Mouse (Mus musculus) testis, adult 2 months (tissue): Measurements from ENCODE around the gene Btbd16.

ENCODE experiments used
- CTCF ChIP-seq: fragments of 200-500 bp; IDR thresholded peaks from 2 replicates; pipeline ENCODE4 v1.5.1; 2012; ENCODE audit warnings: low read depth, mild to moderate bottlenecking, inconsistent platforms, low read length, moderate library complexity; ENCODE audit not compliant: control insufficient read depth, insufficient read depth, insufficient replicate concordance
- POLR2A ChIP-seq: fragments of 200-500 bp; IDR thresholded peaks from 2 replicates; pipeline ENCODE4 v1.6.1; 2012; ENCODE audit warnings: low read depth, mild to moderate bottlenecking, inconsistent platforms, low read length, moderate library complexity; ENCODE audit not compliant: control insufficient read depth

GRCm38 (mm10) chr7:130800681-130801080 is 26.8 kb downstream of the Btbd16 start:
- TF ChIP-seq POLR2A (no peak), CTCF (no peak)
